Mouse (Mus musculus) liver, embryonic 14.5 days (tissue): ENCODE measurements around the gene 5730507C01Rik. TPM values are rescaled to one million over a fixed set of nuclear protein-coding genes. Genes with fewer than 3 reads are reported as not detected.
A peak's percentile ranks its signal among the peaks of the same experiment; 100 is the strongest.
"Not testable (repeated sequence)": the region's sequence is repeated elsewhere in the genome, so short reads cannot be mapped to it uniquely, and the experiment has no call there.

Experiments used
- ATAC-seq: fragments of 200-750 bp; cut with Nextera tagmentation; 2 replicates; pipeline ENCODE4 v1.8.0; 2017; ENCODE audit warnings: moderate number of reproducible peaks, mild to moderate bottlenecking, moderate library complexity; ENCODE audit not compliant: insufficient read depth
- DNase-seq, 3 experiments: peaks; one replicate each; pipeline ENCODE4 v3.0.0-alpha.2; 2012 to 2013; ENCODE audit warnings: low read depth in 3 of 3, low spot score in 3 of 3
- H3K27ac ChIP-seq: fragments of 300-500 bp; sonication (generic); 2 replicates; pipeline ENCODE4 v1.5.1; 2014; ENCODE audit warnings: moderate library complexity, mild to moderate bottlenecking, control low read depth, inconsistent platforms
- H3K27me3 ChIP-seq: fragments of 300-500 bp; sonication (generic); 2 replicates; pipeline ENCODE4 v1.6.1; 2014; ENCODE audit warnings: mild to moderate bottlenecking, low read length, moderate library complexity; ENCODE audit not compliant: control insufficient read depth, insufficient read depth
- H3K36me3 ChIP-seq: fragments of 300-500 bp; sonication (generic); replicated peaks from 2 replicates; pipeline ENCODE4 v1.6.1; 2014; ENCODE audit warnings: low read depth; ENCODE audit not compliant: control insufficient read depth, insufficient read depth
- H3K4me1 ChIP-seq, 2 experiments: fragments of 200-500 bp in 1 of 2; fragments of 300-500 bp in 1 of 2; sonication (generic) in 1 of 2; replicated peaks; 2 replicates each; pipeline ENCODE4 v1.6.1; 2012 to 2014; ENCODE audit warnings: antibody characterized with exemption in 1 of 2, inconsistent platforms in 1 of 2, low read length in 1 of 2; ENCODE audit not compliant: control insufficient read depth in 2 of 2, insufficient read depth in 2 of 2
- H3K4me2 ChIP-seq: fragments of 300-500 bp; sonication (generic); 2 replicates; pipeline ENCODE4 v1.6.1; 2014; ENCODE audit warnings: low read depth, mild to moderate bottlenecking, control low read depth, moderate library complexity
- H3K4me3 ChIP-seq, 2 experiments: fragments of 200-500 bp in 1 of 2; fragments of 300-500 bp in 1 of 2; sonication (generic) in 1 of 2; 2 replicates each; pipeline ENCODE4 v1.5.1; 2012 to 2014; ENCODE audit warnings: low read depth in 2 of 2, low read length in 2 of 2, mild to moderate bottlenecking in 2 of 2, control low read depth in 1 of 2, inconsistent platforms in 1 of 2, moderate library complexity in 1 of 2; ENCODE audit not compliant: insufficient read depth in 1 of 2
- H3K9ac ChIP-seq: fragments of 300-500 bp; sonication (generic); replicated peaks from 2 replicates; pipeline ENCODE4 v1.6.1; 2014; ENCODE audit warnings: mild to moderate bottlenecking, control low read depth, moderate library complexity
- H3K9me3 ChIP-seq: fragments of 300-500 bp; sonication (generic); 2 replicates; pipeline ENCODE4 v1.6.1; 2016; ENCODE audit warnings: low read length, mixed read lengths; ENCODE audit not compliant: control insufficient read depth
- CTCF ChIP-seq: IDR thresholded peaks from 2 replicates; pipeline ENCODE4 v1.5.1; 2016; ENCODE audit warnings: antibody characterized with exemption, low read depth, control low read depth
- EP300 ChIP-seq: IDR thresholded peaks from 2 replicates; pipeline ENCODE4 v1.6.1; 2016; ENCODE audit warnings: antibody characterized with exemption, low read depth
- WGBS: fragments of 180-500 bp; shearing (Covaris S2); extraction: QIAGEN DNeasy Blood & Tissue Kit; methylation state at CpG from one replicate; pipeline ENCODE4 v1.1.7; 2014; ENCODE audit not compliant: insufficient replicate concordance; 5-methylcytosine and 5-hydroxymethylcytosine counted together
- polyA plus RNA-seq, 2 experiments: library from polyadenylated mRNA; depleted of rRNA in 1 of 2; stranded (reverse) in 1 of 2; unstranded in 1 of 2; fragments of >200 nt; fragmentation: Nextera tagmentation in 1 of 2; extraction: Ambion mirVana in 1 of 2; gene quantifications; 2 replicates each; pipeline versions ENCODE4 v1.2.1 to v1.2.3; 2012 to 2014

5730507C01Rik gene
- polyA plus RNA-seq (2012; rRNA removed) (0.02 and 0.03 TPM in 2 replicates), polyA plus RNA-seq (2014; fragmentation: Nextera tagmentation; extraction: Ambion mirVana) (0.09 and 0.27 TPM in 2 replicates)

DNA sequence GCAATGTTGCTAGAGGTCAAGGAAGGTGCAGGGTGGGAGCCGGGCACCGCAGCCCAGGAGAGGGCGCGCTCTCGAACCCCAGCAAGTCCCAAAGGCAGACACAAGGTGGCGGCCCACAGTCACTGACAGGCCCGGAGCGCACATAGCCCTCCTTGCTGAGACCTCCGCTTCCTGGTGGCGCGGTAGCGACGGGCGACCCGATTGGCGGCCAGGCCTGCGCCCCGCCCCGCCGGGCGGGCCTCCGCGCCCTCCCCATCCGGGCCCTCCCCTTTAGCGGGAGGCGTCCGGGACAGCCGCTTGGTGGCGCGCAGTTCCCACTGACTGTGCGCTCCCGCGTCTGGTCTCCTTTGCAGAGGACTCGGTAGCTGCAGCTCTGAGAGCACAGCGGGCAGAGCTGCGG is at the start of gene 5730507C01Rik:
Gene 5730507C01Rik, plus strand, starts transcription at position 340 of the 400 bp plus-strand sequence.
- peak within 1 kb of the TSS; percentile 27 to 33; a peak in 3 of 4 replicates for H3K4me3 ChIP-seq
- H3K9ac ChIP-seq: no peak within 1 kb of the TSS
- no peaks in the 10 kb centered on the region for H3K4me1 ChIP-seq
- no peak; the same call in 1 of the 2 replicates for TF ChIP-seq CTCF
- no peak for TF ChIP-seq EP300
- H3K9me3 ChIP-seq: no peaks in the 10 kb centered on the region
- 6% methylated on average over 34 of the region's 36 CpGs for WGBS
- ATAC-seq (peak; percentile 51; the same call in 1 of the 2 replicates), DNase-seq (peak in 1 of 3 experiments; percentile 1)
- H3K27me3 ChIP-seq: no peaks in the 10 kb centered on the region
- peak within 1 kb of the TSS; percentile 43 for H3K4me2 ChIP-seq
- no peaks in the 10 kb centered on the region for H3K36me3 ChIP-seq
- H3K27ac ChIP-seq: no peak within 1 kb of the TSS

DNA sequence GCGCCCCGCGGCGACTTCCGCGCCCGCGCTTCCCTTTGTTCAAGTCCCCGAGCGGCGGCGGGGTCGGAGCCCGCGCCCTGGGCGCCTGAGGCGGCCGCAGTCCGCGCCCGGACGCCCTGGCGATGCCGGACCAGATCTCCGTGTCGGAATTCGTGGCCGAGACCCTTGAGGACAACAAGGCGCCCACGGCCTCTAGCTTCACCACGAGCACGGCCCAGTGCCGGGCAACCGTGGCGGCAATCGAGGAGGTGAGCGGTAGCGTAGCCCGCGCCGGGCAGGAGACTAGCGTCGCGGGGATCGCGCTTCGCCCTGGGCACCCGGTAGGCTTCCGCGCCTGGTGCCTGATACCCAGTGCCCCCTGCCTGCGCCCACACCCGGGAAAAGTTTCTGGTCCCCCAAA is 306 bp downstream of the 5730507C01Rik start:
- H3K4me1 ChIP-seq, H3K27me3 ChIP-seq, H3K27ac ChIP-seq, H3K36me3 ChIP-seq, H3K9me3 ChIP-seq, H3K9ac ChIP-seq, DNase-seq, ATAC-seq: not testable (repeated sequence)
- WGBS: 6% methylated on average over 36 of the region's 52 CpGs
- Histone ChIP-seq H3K4me2 (peak overlapping the region; percentile 43), H3K4me3 (peak overlapping the region; percentile 27 to 33; a peak in 3 of 4 replicates)

DNA sequence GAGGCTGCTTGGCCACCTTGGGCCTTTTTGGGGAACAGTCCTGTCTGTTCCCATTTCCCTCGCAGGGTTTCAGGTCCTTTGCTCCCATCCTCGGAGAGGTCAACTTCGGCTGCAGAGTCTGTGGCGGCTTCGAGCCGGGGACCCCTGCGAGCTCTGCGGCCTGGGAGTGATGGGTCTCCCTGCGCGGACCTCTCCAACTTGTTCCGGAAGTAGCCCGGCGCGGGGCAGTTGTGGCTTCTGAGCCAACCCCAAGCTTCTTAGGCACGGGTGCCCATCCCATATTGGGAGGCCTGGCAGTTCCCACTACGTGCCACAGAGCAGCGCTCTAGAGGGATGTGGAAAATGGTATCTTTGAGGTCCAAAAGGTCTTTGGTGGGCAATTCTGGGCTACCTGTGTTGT is 767 bp downstream of the 5730507C01Rik start:
- WGBS: 3% methylated on average over 11 of the region's 17 CpGs
- H3K36me3 ChIP-seq, DNase-seq, H3K9me3 ChIP-seq, H3K4me1 ChIP-seq, ATAC-seq, H3K27ac ChIP-seq, H3K4me3 ChIP-seq, H3K27me3 ChIP-seq, H3K9ac ChIP-seq: not testable (repeated sequence)
- peak overlapping the region; percentile 43; the same call in 1 of the 2 replicates for H3K4me2 ChIP-seq
